Mouse (Mus musculus) midbrain, embryonic 14.5 days (tissue): ENCODE results near the gene Bid. TPM values are rescaled to one million over a fixed set of nuclear protein-coding genes. Genes with fewer than 3 reads are reported as not detected.
"Not testable (repeated sequence)": the region's sequence is repeated elsewhere in the genome, so short reads cannot be mapped to it uniquely, and the experiment has no call there.

ENCODE experiments used
- ATAC-seq: fragments of 200-750 bp; cut with Nextera tagmentation; 2 replicates; pipeline ENCODE4 v1.8.0; 2017; ENCODE audit warnings: moderate number of reproducible peaks, moderate library complexity; ENCODE audit not compliant: low FRiP score, low TSS enrichment
- DNase-seq: peaks from one replicate; pipeline ENCODE4 v3.0.0-alpha.2; 2015
- H3K27ac ChIP-seq: fragments of 300-500 bp; sonication (generic); replicated peaks from 2 replicates; pipeline ENCODE4 v1.5.1; 2014; ENCODE audit warnings: mild to moderate bottlenecking, low read depth, low read length, moderate library complexity
- H3K27me3 ChIP-seq: fragments of 300-500 bp; sonication (generic); 2 replicates; pipeline ENCODE4 v1.6.1; 2014; ENCODE audit warnings: low read length, control low read depth, mixed read lengths; ENCODE audit not compliant: control insufficient read depth, insufficient read depth
- H3K36me3 ChIP-seq: fragments of 300-500 bp; sonication (generic); 2 replicates; pipeline ENCODE4 v1.6.1; 2014; ENCODE audit warnings: low read length, control low read depth; ENCODE audit not compliant: control insufficient read depth, insufficient read depth
- H3K4me1 ChIP-seq: fragments of 300-500 bp; sonication (generic); 2 replicates; pipeline ENCODE4 v1.6.1; 2014; ENCODE audit warnings: mild to moderate bottlenecking, antibody characterized with exemption, low read length, control low read depth; ENCODE audit not compliant: control insufficient read depth, insufficient read depth
- H3K4me2 ChIP-seq: fragments of 300-500 bp; sonication (generic); 2 replicates; pipeline ENCODE4 v1.6.1; 2014; ENCODE audit warnings: mild to moderate bottlenecking, low read length, moderate library complexity
- H3K4me3 ChIP-seq: fragments of 300-500 bp; sonication (generic); replicated peaks from 2 replicates; pipeline ENCODE4 v1.5.1; 2014; ENCODE audit warnings: low read depth, low read length
- H3K9ac ChIP-seq: fragments of 300-500 bp; sonication (generic); replicated peaks from 2 replicates; pipeline ENCODE4 v1.6.1; 2014; ENCODE audit warnings: mild to moderate bottlenecking, low read length, moderate library complexity
- H3K9me3 ChIP-seq: fragments of 300-500 bp; sonication (generic); 2 replicates; pipeline ENCODE4 v1.6.1; 2016; ENCODE audit warnings: low read length, control low read depth, mixed read lengths; ENCODE audit not compliant: control insufficient read depth
- WGBS: fragments of 180-500 bp; shearing (Covaris S2); extraction: QIAGEN DNeasy Blood & Tissue Kit; methylation state at CpG from one replicate; pipeline ENCODE4 v1.1.7; 2014; 5-methylcytosine and 5-hydroxymethylcytosine counted together
- polyA plus RNA-seq: library from polyadenylated mRNA; unstranded; fragments of >200 nt; fragmentation: Nextera tagmentation; extraction: Ambion mirVana; gene quantifications from 2 replicates; pipeline ENCODE4 v1.2.1, GENCODE M21; 2014

Bid gene
- polyA plus RNA-seq, 1 experiment from 2014 or later: 46.4 TPM

DNA sequence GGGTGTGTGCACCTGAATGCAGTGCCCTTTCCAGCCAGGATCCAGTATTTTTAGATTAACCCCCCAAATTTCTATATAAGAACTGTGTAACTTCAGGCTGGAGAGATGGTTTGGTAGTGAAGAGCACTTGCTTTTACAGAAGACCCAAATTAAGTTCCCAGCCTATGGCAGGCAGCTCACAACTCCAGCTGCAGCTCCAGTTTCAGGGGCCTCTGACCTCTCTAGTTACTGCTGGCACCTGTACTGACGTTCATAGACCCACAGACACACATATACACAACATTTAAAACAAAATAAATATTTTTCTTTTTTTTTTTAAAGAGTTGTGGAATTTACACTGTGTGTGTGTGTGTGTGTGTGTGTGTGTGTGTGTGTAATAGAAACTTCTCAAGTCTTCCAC, 12.8 kb upstream of the Bid start:
- DNase-seq (no peak), ATAC-seq (no peak)
- no peaks in the 10 kb centered on the region for H3K27me3 ChIP-seq
- 83% methylated on average over 1 of the region's 1 CpGs for WGBS
- no peak overlapping the region for H3K4me2 ChIP-seq
- no peaks in the 10 kb centered on the region for H3K4me1 ChIP-seq
- H3K36me3 ChIP-seq: peaks cover 39% of the 10 kb centered on the region
- H3K27ac ChIP-seq: no peak overlapping the region
- no peak overlapping the region for H3K4me3 ChIP-seq
- H3K9ac ChIP-seq: no peak overlapping the region
- H3K9me3 ChIP-seq: no peaks in the 10 kb centered on the region

GRCm38 (mm10) chr6:120927765-120928164, 11.1 kb upstream of the Bid start:
- no peak overlapping the region for H3K4me2 ChIP-seq
- ATAC-seq (no peak), DNase-seq (no peak)
- no peak overlapping the region for H3K4me3 ChIP-seq
- WGBS: 81% methylated on average over 3 of the region's 3 CpGs
- H3K27ac ChIP-seq: no peak overlapping the region
- peaks cover 22% of the 10 kb centered on the region for H3K36me3 ChIP-seq
- no peaks in the 10 kb centered on the region for H3K9me3 ChIP-seq
- no peaks in the 10 kb centered on the region for H3K4me1 ChIP-seq
- no peak overlapping the region for H3K9ac ChIP-seq
- H3K27me3 ChIP-seq: no peaks in the 10 kb centered on the region

DNA sequence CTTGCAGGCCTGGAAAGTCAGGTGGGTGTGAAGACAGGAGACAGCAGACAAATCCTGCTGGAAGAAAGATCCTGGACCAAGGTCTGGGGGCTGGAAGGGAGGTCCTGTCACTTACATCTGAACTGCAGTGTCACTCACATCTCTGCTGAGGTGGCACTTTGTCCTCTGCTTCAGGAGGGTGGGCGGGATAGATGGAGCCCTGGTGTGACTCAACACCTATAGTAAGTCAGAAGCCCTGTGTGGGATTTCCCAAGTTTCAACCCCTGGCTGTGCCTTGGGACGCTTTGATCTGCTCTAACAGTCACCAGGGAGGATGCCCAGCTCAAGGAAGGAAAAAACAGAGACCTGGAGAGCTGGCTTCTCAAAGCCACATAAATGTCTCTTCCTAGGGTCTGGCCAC, 10.2 kb upstream of the Bid start:
- Histone ChIP-seq H3K4me1 (no peaks in the 10 kb centered on the region), H3K4me2 (no peak overlapping the region), H3K27ac (no peak overlapping the region), H3K9ac (no peak overlapping the region), H3K9me3 (no peaks in the 10 kb centered on the region), H3K4me3 (no peak overlapping the region), H3K36me3 (peaks cover 13% of the 10 kb centered on the region), H3K27me3 (no peaks in the 10 kb centered on the region)
- DNase-seq (no peak), ATAC-seq (no peak)
- WGBS: 64% methylated on average over 2 of the region's 2 CpGs

DNA sequence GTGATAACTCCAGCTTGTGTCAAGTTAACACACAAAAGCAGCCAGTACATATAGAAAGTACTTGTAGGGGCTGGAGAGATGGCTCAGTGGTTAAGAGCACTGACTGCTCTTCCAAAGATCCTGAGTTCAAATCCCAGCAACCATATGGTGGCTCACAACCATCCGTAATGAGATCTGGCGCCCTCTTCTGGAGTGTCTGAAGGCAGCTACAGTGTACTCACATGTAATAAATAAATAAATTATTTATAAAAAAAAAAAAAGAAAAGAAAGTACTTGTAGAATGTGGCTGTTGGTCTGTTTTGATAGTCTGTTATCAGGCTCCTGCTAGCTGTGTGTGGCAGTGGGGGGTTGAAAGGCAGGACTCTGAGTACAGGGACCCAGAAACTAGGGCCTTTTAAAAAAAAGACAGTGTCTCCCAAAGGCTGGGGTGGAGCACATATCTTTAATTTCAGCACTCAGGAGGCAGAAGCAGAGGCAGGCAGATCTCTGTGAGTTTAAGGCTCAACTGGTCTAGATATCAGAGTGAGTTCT, 8.2 kb upstream of the Bid start:
- H3K4me3 ChIP-seq, H3K27me3 ChIP-seq, H3K4me2 ChIP-seq, H3K4me1 ChIP-seq, H3K27ac ChIP-seq, H3K36me3 ChIP-seq, H3K9me3 ChIP-seq, ATAC-seq, DNase-seq, H3K9ac ChIP-seq: not testable (repeated sequence)
- WGBS: 84% methylated on average over 2 of the region's 2 CpGs

DNA sequence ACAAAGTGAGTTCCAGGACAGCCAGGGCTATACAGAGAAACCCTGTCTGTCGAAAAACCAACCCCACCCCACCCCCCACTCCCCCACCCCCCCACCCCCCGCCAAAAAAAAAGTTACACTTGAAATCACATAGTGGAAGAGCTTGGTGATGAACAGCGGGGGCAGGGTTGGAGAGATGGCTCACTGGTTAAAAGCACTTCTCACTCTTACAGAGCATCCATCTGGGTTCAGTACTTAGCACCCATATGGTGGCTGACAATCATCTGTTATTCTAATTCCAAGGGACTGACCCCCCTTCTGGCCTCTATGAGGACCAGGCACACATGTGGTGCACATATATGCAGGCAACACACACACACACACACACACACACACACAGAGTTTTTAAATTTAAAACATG, 1.3 kb upstream of the Bid start:
- DNase-seq (no peak), ATAC-seq (no peak)

GRCm38 (mm10) chr6:120916972-120917881, 574 bp upstream of the Bid start:
- DNase-seq, H3K9me3 ChIP-seq, H3K27me3 ChIP-seq, ATAC-seq, H3K4me1 ChIP-seq, H3K36me3 ChIP-seq: not testable (repeated sequence)
- peak overlapping the region; percentile 90 for H3K4me2 ChIP-seq
- H3K4me3 ChIP-seq: peak overlapping the region; percentile 60
- WGBS: 28% methylated on average over 10 of the region's 14 CpGs
- H3K27ac ChIP-seq: 0 out of 2 replicates have a peak overlapping the region, but pooled peaks have one; percentile 20
- H3K9ac ChIP-seq: peak overlapping the region; percentile 76

More for the DNA sequence above, 1.3 kb upstream of the Bid start:
- 55% methylated on average over 3 of the region's 3 CpGs for WGBS
- Histone ChIP-seq H3K36me3 (no peaks in the 10 kb centered on the region), H3K4me3 (no peak overlapping the region), H3K27me3 (no peaks in the 10 kb centered on the region), H3K4me2 (no peak overlapping the region), H3K9me3 (no peaks in the 10 kb centered on the region), H3K4me1 (peaks cover 4% of the 10 kb centered on the region), H3K9ac (no peak overlapping the region), H3K27ac (no peak overlapping the region)

- Histone ChIP-seq H3K4me2 (peak overlapping the region; percentile 90), H3K9me3 (no peaks in the 10 kb centered on the region), H3K9ac (no peak overlapping the region), H3K4me1 (peaks cover 4% of the 10 kb centered on the region), H3K27me3 (no peaks in the 10 kb centered on the region), H3K36me3 (no peaks in the 10 kb centered on the region), H3K27ac (no peak overlapping the region), H3K4me3 (no peak overlapping the region; the same call in 1 of the 2 replicates)
- WGBS: 38% methylated on average over 2 of the region's 2 CpGs
- no peak for ATAC-seq
- DNase-seq: no peak
Observed at GRCm38 (mm10) chr6:120915649-120915975, 1.0 kb downstream of the Bid start.

DNA sequence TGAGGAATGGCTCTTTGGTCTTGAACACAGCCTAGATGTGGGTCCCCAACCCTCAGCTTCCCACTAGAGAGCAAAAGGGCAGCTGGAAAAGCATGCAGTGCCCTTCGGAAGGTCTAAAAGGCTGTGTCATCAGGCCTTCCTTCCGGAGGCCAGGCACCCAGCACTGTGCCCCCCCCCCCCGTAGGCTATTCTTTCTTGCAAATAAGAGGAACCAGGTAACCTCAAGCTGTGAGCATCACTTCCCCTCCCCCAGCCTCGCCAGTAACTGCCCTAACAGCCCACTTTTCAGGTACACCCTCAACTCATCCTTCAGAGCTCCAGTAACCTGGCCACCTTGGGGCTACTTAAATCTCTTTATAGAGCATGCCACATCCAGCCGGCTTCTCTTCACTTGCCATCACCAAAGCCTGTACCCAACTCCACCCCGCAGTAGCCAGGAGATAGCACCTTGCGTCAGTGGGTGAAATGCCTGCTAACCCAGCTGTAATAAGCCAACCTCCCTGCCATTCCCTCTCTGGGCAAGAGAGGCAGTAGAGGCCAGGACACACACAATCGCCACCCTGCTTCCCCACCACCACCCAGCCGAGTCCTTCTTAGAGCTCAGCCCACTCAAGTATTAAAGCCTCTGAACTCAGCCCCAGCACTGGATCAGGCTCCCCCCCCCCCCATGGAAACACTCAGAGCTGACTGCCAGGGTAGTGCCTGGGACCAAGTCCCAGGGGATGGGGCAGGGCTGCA, 1.6 kb downstream of the Bid start:
- DNase-seq (peak; percentile 41), ATAC-seq (no peak)
- Histone ChIP-seq H3K4me2 (no peak overlapping the region), H3K9ac (no peak overlapping the region), H3K27ac (no peak overlapping the region), H3K4me1 (peaks cover 4% of the 10 kb centered on the region), H3K4me3 (no peak overlapping the region), H3K36me3 (no peaks in the 10 kb centered on the region), H3K27me3 (no peaks in the 10 kb centered on the region), H3K9me3 (no peaks in the 10 kb centered on the region)
- 41% methylated on average over 9 of the region's 9 CpGs for WGBS
